Mouse (Mus musculus): ENCODE data around the gene Prcd.
"Not testable (repeated sequence)": the region's sequence is repeated elsewhere in the genome, so short reads cannot be mapped to it uniquely, and the experiment has no call there.

The Prcd gene

GRCm38 (mm10) chr11:116653234-116653633 lies at the start of gene Prcd:
Prcd (plus strand) TSS chr11:116653534.
- DNase-seq, result no peak

GRCm38 (mm10) chr11:116604097-116604496 lies 49.2 kb upstream of the Prcd start:
- DNase-seq, result no peak

- DNase-seq, result no peak
These were observed 45.6 kb upstream of the Prcd start for GRCm38 (mm10) chr11:116607717-116608116.

DNA sequence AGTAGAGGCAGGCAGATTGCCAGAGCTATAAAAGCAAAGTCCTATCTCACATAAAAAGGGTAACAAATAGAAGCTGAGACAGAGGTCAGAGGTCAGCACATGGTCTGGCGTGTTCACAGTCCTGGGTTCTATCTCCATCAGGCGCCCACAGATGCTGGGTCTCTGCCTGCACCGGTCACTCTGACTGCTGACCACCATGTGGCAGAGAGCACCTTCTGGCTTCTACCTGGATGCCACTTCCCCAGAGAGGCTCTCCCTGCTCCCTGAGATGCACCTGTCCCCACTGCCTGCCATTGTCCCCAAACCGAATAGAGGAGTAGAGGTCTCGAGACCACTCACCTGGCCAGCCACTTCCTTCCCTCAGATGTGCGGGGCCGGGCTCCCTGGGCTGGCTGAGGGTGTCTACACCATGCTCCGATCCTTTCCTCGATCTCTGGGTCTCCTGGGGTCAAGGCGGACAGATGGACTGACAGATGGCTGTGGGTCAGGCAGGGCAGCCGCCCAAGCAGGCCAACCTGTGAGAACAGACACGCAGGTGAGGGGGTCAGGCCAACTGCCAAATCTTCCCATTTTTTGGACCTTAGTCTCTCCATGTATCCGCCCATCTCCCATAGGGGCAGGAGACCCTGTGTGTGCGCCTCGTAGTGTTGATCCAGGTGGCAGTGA lies 43.2 kb upstream of the Prcd start:
- DNase-seq, result no peak

- not testable (repeated sequence) for DNase-seq
These were observed 42.2 kb upstream of the Prcd start for GRCm38 (mm10) chr11:116611168-116611567.

- no peak for DNase-seq
These were observed 41.5 kb upstream of the Prcd start for GRCm38 (mm10) chr11:116611883-116612282.

- no peak for DNase-seq
These were observed 40.8 kb upstream of the Prcd start for GRCm38 (mm10) chr11:116612554-116612953.

- no peak for DNase-seq
These were observed 40.1 kb upstream of the Prcd start for GRCm38 (mm10) chr11:116613234-116613633.

DNA sequence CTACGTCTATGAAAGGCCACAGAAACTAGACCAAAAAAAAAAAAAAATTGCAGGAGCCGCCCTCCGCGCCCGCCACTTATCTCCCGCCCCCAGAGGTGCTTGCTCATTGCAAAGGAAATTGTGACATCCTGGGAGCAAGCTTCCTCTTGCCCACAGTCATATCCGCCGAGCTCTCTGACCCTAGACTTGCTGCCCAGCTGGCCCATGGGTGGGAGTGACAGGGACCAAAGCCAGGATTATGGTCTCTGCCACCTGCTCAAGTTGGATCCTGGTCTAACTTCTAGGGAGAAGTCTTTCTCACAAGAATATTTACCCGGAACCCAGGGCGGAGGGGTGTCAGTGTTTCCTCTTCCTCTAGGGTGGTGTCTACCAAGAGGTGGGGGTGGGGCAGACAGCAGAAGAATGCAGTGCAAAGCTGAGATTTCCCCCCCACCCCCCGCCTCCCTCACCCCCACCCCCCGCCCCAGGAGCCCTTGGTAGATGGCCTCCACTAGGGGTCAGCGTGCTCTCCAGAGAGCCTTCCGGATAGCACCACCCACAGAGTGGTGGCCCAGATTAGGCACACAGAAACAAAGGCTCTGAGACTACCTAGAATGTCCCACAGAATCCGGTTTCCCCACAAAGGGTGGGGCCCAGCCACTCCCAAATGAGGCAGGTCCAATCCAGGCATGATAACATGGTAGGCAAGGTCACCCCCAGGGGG lies 37.4 kb upstream of the Prcd start:
- DNase-seq, result peak; percentile 60 to 76

GRCm38 (mm10) chr11:116616438-116617118 lies 36.8 kb upstream of the Prcd start:
- no peak for DNase-seq

DNA sequence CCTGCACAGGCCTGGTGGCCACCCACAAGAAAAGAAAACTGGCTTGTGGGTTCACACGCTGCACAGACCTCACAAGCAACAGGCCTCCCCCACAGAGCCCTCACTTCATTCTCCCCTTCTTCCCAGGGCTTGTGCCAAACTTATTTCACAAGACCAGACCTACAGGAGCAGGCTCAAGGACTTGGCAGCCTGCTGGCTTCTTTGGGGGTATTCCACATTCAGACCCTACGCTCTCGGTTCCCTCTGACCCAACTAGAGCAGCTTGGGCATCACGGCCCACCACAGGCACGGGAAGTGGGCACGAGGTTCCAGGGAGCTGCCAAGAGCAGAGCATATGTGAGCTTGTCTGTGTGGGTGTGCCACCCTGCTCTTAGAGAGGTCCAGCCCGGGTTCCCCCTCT lies 35.7 kb upstream of the Prcd start:
- DNase-seq, result no peak

DNA sequence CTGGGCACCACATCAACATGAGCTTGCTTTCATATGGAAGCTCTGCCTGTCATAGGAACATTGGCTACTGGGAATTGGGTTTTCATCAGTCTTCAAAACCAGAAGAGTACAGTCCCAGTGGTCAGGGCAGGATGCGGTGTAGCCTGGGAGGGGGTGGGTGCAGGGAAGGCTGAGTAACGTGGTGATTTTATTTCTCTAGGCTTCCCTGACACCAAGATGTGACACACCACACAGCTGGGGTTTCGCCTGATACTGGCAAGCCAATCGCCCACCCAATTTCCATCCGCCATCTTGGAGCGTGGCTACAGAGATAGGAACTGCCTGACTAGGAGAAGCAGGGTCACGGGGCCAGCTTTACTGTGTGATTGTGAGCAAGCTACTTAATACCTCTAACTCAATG lies 34.7 kb upstream of the Prcd start:
- DNase-seq, result no peak

- peak in 1 of 2 experiments; percentile 51 for DNase-seq
These were observed 34.2 kb upstream of the Prcd start for GRCm38 (mm10) chr11:116619156-116619555.

DNA sequence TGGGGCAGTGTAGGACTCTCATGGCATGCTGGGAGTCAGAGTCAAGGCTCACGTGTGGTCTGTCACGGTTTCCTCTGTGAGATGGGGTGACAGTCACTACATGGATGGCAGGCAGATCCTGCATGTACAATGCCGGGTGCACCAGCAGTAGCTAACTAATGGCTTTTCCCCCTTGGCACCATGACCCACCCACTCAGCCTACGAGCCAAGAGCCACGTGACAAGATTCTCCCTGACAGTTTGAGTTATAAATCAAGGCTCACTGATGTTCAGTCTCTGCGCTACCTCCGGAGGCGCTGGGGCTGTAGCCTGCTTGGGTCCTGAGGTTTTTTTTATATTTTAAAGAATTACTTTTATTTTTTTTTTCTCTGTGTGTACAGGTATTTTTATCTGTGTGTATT lies 33.8 kb upstream of the Prcd start:
- DNase-seq, result no peak

DNA sequence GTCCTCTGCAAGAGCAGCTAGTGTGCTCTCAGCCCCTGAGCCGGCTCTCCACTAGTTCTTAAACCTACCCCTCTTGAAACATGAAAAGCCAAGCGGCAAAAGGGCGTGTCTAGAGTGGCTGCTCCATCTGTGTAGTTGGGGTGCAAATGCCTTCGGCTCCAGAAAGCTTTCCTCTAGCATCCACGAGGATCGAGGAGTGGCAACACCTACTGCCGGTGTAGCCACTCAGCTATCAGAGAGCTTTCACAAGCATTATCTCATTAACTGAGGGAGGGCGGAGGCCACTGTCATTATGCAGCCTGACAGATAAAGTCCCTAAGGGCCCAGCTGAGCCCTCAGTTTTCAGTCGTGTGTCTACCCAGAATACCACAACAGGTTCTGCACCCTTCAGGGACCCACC lies 33.3 kb upstream of the Prcd start:
- no peak for DNase-seq

DNA sequence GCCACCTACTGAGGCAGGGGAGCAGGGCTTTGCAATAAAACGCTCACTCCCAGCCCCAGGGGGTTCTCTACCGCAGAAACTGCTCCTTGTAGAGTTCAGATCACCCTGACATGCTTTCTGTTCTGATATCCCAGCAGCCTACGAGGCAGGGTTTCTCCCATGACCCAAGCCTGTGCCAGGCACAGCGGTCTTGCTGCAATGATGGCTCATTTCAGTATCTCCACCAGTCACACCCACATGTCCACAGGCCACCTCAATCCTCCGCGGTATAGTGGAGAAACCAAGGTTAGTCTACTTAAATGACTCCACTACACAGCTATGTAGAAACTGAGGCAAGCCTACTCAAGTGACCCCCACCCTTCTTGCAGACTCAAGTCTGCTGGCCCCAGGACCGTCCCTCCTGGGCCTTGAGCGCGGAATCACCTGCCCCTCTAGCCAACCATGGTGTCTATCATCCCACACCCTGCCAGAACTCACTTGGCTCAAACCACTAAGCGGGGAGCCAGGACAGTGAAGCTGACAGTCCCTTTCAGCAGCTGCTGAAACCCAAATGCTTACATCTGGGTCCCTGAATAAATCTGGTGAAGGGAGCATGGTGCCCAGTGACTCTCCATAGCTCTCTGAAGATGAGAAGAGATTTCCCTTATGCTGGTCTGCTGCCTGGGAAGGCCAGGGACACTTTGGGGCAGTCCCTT lies 32.6 kb upstream of the Prcd start:
- DNase-seq, result no peak

GRCm38 (mm10) chr11:116621258-116621704 lies 32.1 kb upstream of the Prcd start:
- peak; percentile 65 to 80 for DNase-seq

GRCm38 (mm10) chr11:116623281-116624124 lies 29.8 kb upstream of the Prcd start:
- DNase-seq, result peak in 1 of 2 experiments; percentile 56

DNA sequence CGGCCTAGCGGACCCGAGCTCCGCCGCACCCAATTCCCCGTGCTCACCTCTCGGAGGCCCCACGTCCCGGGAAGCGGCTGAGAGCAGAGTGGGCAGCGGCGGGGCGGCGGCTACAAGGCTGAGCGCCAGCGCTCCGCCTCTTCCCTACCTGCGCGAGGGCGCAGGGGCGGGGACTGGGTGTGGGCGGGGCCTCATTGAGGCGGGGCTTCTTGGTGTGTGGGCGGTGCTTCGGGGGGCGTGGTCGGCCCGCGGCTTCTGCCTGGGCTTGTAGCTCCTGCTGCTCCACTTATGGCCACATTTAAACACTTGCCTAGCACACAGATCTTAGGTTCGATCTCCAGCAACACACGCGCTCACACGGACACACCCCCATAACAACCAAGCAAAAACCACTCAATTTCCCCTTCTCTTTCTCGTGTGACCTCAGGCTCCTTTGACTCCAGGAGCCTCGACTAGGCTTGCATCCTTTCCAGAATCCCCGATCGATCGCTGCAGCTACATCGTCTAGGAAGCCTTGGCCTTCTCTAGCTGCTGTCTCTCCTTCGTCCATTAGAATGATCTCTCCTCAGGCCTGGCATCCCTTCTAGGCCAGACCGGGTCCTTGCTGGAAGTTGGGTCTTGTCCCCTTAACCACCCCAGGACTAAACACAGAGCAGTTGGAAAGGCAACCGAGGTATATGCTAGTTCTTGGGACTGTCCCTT lies 29.1 kb upstream of the Prcd start:
- peak; percentile 91 to 93 for DNase-seq

DNA sequence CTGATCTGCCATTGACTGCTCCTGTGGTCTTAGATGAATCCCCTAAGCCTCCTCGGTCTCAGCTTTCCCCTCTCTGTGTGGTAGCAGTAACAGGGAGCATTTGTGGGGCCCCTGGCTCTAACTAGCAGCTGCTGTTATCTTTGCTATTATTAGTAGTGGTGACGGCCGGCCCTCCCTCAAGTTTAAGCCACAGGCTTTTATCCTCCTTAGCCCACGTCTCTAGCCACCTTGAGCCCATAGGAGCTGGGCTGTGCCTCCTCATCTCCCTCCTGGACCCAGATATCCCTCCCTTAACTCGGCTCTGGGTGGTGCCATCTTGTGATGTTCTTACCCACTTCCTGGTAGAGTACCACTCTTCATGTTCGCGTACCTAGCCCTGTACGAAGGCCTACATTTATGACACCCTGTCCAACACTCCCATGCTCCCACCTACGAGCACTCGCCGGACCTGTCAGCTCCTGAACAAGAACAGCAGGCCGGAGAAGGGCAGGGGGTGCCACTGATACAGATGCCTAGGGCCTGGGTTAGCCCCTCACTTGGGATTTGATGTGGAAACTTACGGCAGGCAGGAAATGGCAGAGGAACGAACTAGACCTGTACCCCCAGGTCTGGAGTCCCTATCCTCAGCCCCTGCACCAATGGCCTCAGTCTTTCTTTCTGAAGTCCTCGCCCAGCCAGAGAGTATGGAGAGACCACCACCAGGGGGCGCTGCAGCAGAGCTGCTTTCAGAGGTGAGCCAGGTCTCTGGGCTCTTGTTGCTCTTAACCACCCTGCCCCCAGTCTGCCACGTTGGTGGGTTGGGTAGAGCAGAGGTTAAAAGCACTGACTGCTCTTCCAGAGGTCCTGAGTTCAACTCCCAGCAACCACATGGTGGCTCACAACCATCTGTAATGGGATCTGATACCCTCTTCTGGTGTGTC lies 28.0 kb upstream of the Prcd start:
- DNase-seq, result peak; percentile 70 to 76

All from kidney, postnatal 4 days (tissue).